Mouse (Mus musculus): ENCODE results near the gene Rpp21.

Rpp21 gene

DNA sequence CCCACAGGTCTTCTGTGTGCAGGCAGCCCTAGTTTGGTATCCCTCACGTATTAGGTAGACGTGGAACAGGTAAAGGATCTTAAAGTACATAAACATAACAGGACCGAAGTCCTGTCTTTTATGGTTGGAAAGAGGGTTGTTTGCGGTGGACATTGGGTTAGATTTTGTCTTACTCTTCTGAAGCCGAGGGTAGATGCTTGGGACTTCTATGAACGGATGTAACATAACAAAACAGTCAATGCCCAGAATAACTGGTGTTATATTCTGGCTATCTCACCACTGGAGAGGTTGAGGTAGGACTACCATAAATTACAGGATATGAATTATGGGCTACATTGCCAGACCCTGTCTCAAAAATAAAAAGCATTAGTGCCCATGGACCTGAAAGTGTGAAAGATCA is at the start of gene Rpp21:
TSS of gene Rpp21 (minus strand) at position 101 of the 400 bp plus-strand sequence.
- no peak for DNase-seq (ENCODE audit: low read depth)

DNA sequence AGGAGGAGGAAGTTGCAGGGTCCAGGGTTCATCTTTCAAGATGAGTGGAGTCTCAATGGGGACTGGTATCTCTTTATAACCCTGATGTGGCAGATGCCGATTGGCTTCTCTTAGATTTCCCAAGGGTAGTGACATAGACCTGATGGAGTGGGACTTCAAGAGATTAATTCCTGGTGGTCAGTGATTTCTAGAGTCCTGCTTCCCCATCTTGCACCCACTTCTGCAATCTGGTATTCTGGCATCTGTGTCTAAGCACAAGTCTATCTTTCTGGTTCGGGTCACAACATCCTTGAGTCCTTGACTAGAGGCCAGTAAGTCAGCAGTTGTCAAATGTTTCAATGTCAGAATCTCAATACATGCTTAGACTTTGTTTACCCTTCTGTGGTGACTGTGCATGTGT is 28.5 kb upstream of the Rpp21 start, which contains the start of gene H2-M10.2:
TSS of gene H2-M10.2 (minus strand) at position 101 of the 400 bp plus-strand sequence.
- no peak for DNase-seq (ENCODE audit: low read depth)

DNA sequence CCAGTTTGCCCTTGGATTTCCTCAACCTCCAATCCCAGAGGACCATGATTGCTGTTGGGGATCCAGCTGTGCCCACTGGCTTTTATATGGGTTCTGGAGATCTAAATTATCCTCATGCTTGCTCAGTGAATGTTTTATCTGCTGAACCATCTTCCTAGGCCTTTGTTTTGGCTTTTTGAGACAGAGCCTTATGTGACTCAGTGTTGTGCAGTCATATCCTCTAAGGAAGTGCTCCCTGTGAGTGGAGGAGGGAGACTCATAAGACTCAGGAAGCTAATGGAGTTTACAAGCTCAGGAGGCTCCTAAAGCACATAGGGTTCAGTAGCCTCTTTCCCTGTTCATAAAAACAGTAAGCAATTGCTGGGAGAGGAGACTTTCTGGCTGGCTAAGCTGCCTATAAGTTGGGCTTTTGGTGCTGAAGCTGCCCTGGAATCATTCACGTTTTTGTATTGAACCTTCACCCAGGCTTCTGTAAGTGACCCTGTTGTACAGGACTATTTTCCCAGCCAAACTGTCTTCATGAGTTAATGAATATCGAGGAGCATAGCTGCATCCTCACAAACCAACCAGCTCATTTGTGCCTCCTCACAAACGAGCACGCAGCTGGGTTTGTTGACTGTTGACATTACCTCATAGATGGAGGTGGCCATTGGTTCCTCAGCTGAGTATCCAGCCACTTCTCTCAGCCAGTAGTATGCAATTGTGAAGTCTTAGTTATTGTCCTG is 23.8 kb upstream of the Rpp21 start:
- no peak for DNase-seq (ENCODE audit: low read depth)

DNA sequence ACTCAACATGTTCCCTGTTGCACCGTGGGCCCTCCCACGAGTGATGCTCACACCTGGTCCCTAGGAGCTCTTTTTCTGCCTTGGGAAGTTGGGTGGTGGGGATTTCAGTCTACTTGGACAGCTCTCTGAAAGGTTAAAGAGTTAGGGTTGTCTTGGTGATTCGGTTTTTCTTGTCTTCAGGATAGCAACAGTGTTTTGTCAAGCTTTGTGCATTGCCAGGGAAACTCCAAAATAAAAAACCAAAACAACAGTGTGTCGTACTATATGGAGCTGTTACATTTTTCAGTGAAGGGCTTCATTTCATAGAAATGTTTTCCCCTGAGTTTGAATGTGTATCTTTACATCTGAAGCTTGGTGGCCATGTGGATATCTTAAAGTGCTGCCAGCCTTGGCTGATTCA is 16.9 kb upstream of the Rpp21 start:
- DNase-seq (ENCODE audit: low read depth), result no peak

GRCm38 (mm10) chr17:36273796-36274195 is 15.9 kb upstream of the Rpp21 start:
- DNase-seq (ENCODE audit: low read depth), result no peak

- DNase-seq (ENCODE audit: low read depth), result no peak
Observed at GRCm38 (mm10) chr17:36272643-36273366, 14.9 kb upstream of the Rpp21 start.

DNA sequence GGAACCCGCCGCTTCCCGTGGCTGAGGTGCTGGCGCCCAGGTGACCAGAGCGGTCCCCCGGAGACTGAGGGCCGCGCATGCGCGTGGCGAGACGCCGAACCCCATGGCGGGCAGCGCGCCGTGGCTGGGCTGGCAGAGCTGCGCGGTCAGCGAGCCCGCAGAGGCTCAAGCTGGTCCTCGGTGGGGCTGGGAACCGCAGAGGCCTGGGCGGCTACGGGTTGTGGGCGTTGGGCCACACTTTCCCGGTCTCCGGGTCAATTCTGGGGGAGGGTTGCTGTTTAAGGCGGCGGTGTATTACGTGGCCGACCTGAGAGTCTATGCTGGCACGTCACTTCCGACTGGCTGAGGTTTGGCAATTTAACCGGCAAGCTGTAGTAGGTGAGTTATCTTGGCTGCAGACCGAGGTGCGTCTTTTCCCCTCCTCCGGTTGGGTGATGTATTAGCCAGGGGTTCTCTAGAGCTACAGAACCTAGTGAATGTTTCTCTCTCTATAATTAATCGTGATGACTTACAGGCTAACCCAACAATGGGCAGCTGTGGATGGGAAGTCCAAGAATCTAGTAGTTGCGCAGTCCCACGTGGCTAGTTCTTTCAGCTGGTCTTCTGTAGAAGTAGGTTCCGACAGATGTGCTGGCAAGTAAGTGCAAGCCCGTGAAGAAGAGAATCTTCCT is 13.9 kb upstream of the Rpp21 start, which contains the start of gene Trim39:
TSS of gene Trim39 (minus strand) at position 662 of the 671 bp plus-strand sequence.
- peak; percentile 88 for DNase-seq (ENCODE audit: low read depth)

GRCm38 (mm10) chr17:36270956-36271585 is 13.2 kb upstream of the Rpp21 start:
- peak; percentile 92 for DNase-seq (ENCODE audit: low read depth)

- no peak for DNase-seq (ENCODE audit: low read depth)
Observed at GRCm38 (mm10) chr17:36265834-36266233, 8.0 kb upstream of the Rpp21 start.

DNA sequence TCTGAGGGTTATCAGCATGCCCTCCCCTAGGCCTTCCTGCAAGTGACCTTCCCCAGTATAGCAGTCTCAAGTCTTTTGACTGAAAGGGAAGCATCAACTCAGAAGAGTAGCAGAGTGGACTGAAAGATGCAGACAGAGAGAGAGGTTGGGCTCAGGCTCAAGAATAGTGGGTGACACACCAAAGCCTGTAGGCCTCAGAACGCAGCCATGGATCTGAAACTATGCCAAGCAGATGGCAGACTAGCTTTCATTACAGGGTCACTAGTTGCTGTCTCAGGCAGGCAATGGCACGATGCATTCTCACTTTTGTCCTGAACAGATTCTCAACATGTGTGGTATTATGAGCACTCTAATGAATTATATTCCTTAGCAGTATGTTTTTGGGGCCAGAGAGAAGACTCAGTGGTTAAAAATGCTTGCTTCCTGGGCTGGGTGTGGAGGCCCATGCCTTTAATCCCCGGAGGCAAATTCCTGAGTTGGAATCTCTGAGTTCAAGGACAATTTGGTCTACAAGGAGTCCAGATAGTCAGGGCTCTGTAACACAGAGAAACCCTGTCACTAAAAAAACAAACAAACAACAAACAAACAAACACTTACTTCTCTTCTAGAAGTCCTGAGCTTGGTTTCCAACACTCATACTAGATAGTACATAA is 6.5 kb upstream of the Rpp21 start:
- DNase-seq (ENCODE audit: low read depth), result peak; percentile 38

DNA sequence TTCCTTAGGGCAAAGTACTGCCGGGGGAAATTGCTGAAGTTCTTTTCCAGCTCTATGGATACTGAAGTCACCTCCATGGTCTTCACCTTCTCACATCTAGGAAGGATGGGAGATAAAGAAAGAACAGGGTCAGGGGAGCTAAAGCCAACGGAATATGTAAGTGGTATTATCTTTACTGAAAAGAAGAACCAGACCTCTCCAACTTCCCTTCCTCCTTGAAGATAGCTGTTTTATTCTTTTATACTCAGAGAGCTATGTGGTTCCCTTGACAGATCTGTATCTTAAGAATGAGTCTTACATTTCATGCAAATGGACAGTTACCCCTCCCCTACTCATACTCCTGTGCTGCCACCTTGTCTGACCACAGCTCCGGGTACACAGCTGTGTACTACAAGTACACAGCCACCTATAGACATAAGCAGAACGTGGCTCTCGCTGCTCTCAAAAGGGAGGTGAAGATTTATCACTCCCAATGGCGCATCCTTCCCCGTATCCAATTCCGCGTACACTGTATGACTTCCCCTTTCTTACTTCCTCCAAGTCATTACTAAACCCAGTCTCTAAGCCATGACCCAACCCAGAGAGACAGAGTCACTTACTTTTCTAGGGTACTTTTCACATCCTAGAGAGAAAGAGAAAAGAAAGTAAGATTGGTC is 3.8 kb upstream of the Rpp21 start:
- DNase-seq (ENCODE audit: low read depth), result no peak

DNA sequence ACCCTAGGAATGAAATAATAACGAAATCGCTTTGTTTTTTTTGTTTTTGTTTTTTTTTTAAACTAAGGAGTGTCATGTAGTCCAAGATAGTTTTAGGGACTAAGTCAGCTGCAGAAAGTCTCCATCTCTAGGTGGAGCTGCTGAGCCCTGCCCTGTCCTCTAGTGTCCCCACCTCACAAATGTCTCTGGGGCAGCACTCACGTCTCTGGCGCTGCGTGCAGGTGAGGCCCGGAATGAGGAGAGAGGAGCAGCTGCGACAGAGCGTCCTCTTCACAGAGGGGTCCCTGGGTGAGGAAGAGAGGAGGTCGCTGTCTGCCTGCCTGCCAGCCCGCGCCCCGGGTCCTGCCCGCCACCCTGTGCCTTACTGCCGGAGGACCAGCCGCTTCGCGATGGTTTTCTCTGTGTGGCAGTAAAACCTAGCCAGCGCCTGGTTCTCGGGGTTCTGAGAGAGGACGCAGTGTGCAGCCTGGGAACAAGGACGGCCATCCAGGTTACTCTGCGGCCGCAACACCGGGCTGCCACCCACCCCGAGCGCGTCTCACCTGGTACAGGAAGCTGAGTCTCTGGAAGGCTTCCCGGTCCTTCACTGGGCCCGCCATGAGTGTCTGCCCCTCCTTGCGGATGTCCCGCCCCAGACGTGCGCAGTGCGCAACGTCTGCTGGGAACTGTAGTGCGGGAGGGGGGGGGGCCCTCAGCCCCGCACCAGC is 475 bp downstream of the Rpp21 start:
- peak; percentile 82 for DNase-seq (ENCODE audit: low read depth)

- DNase-seq (ENCODE audit: low read depth), result no peak
Observed at GRCm38 (mm10) chr17:36253087-36253600, 4.7 kb downstream of the Rpp21 start.

DNA sequence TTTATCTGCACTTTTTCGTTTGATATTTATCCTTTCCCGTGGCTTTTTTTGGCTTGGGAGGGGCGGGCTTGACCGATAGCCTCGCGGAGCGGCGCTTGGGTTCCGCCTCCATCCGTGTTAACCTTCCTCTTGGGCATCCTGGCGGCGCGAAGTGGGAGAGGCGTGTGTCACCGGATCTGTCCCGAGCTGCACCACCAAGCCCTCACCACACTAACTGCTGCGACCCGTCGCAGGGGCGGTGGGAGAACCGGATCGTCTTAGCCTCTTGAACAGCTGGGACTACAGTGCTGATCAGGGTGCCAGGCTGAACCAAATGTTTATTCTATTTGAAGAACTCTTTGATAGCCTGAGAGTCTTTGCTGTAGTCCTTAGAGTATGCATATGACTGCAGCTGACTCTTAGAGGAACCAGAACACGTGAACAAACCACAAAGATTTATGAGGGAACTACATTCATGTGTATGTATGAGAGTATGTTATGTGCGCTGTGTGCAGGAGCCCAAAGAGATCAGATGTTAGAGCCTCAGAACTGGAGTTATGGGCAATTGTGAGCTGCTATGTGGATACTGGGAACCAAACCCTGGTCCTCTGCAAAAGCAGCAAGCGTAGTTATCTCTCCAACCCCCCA is 5.5 kb downstream of the Rpp21 start:
- peak; percentile 22 for DNase-seq (ENCODE audit: low read depth)

DNA sequence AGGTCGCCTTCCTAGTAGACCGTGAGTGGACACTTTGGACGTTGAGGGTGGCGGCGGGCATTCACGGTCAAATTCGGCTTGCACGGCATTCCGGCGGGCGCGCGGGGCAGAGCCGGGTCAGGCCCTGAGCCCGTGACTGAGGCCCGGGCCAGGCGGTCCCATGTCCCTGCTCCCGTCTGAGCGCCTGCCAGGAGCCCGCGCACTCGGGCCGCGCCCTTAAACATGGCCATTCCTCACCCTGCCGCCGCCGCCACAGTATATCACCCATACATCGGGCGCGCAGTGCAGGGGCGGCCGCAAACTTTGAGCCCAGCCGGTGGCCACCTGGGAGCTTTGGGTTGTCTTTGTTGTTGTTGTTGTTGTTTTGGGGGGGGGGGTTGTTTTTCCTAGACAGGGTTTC is 9.0 kb downstream of the Rpp21 start:
- DNase-seq (ENCODE audit: low read depth), result no peak

DNA sequence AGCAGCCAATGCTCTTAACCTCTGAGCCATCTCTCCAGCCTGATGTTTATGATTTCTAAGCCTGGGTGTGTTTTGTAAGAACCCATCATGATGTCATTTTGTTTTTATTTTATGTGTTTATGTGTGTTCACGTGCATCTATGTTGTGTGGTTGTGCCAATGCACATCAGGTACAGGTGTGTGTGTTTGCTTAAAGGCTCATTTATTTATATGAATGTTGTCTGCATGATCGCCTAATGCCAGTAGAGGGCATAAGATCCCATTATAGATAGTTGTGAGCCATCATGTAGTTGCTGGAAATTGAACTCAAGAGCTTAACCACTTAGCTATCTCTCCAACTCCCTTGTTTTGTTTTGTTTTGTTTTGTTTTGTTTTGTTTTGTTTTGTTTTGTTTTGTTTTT is 12.1 kb downstream of the Rpp21 start:
- DNase-seq (ENCODE audit: low read depth), result peak; percentile 12

DNA sequence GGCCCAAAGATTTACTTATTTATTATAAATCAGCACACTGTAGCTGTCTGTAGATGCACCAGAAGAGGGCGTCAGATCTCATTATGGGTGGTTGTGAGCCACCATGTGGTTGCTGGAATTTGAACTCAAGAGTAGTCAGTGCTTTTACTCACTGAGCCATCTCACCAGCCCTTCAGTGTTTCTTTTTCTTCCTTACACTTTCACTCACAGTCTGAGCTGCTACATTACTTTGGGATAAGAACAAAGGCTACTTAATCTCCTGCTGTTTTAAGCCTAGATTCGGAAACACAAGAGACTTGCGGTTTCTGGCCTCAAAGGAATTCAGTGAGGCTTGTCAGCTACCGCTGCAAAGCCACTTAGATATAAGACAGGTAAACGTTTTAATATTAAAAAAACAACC is 13.8 kb downstream of the Rpp21 start:
- DNase-seq (ENCODE audit: low read depth), result peak; percentile 1

DNA sequence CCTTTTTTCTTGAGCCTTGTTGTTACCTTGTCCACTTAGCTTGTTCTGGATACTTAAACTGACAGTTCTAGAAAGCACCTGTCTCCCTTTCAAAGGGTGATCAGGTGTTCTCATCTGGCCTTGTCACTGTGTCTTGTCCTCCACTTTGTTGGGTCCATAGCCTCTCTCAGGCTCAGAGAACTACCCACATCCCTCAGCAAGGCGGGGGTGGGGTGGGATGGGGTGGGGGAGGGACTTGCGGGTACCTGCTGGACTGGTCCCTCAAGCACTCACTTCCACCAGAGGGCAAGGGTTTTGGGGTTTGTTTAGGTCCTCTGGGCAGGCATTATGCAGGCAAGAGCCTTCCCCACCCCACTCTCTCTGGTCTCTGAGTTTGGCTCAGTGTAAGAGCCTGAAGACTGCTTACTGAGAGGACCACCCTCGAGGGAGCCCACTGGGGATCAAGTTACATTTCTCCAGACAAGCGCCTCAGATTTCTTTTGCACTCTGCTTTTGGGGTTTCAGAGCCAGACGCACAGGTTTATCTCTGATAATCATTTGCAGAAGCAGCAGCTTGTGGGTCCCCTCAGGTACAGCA is 17.1 kb downstream of the Rpp21 start:
- peak; percentile 12 for DNase-seq (ENCODE audit: low read depth)

GRCm38 (mm10) chr17:36237321-36237921 is 20.4 kb downstream of the Rpp21 start:
- DNase-seq (ENCODE audit: low read depth), result peak; percentile 53

Measured in NIH3T3 (cell line).